Mouse (Mus musculus) ES-CJ7 (cell line): ENCODE measurements at regions not wholly inside any gene's neighbourhood (a gene's known extent, or its start where the extent isn't known, plus 50 kb on each side); places are given as distances from the start of the nearest gene placed in this dataset.

ENCODE experiments used
- DNase-seq: peaks from one replicate; pipeline ENCODE4 v3.0.0; 2011; ENCODE audit warnings: low read depth, low spot score

GRCm38 (mm10) chr3:78901838-78902484, 384.4 kb downstream of the Rapgef2 start:
- DNase-seq: no peak

- no peak for DNase-seq
Measured at GRCm38 (mm10) chr3:78901016-78901837, 385.1 kb downstream of the Rapgef2 start.

- no peak for DNase-seq
Measured at GRCm38 (mm10) chr3:78899446-78900230, 386.7 kb downstream of the Rapgef2 start.

GRCm38 (mm10) chr3:78889326-78889725, 397.0 kb downstream of the Rapgef2 start:
- no peak for DNase-seq

- DNase-seq: no peak
Measured at GRCm38 (mm10) chr3:78884715-78885114, 401.6 kb downstream of the Rapgef2 start.

- DNase-seq: no peak
Measured at GRCm38 (mm10) chr3:78884029-78884428, 402.3 kb downstream of the Rapgef2 start.

- no peak for DNase-seq
Measured at GRCm38 (mm10) chr3:78880072-78880471, 406.2 kb downstream of the Rapgef2 start.

- no peak for DNase-seq
Measured at GRCm38 (mm10) chr3:78877323-78877722, 409.0 kb downstream of the Rapgef2 start.

GRCm38 (mm10) chr3:78866896-78867295, 419.4 kb downstream of the Rapgef2 start:
- no peak for DNase-seq

GRCm38 (mm10) chr3:78866083-78866726, 420.1 kb downstream of the Rapgef2 start:
- no peak for DNase-seq

- DNase-seq: no peak
Measured at GRCm38 (mm10) chr3:78863005-78863404, 423.3 kb downstream of the Rapgef2 start.

GRCm38 (mm10) chr3:78846617-78847318, 439.5 kb downstream of the Rapgef2 start:
- DNase-seq: no peak

- no peak for DNase-seq
Measured at GRCm38 (mm10) chr3:78841173-78841572, 445.1 kb downstream of the Rapgef2 start.

GRCm38 (mm10) chr3:78836824-78837223, 449.5 kb downstream of the Rapgef2 start:
- no peak for DNase-seq

- peak; percentile 22 for DNase-seq
Measured at GRCm38 (mm10) chr3:78825505-78825904, 460.8 kb downstream of the Rapgef2 start.

- no peak for DNase-seq
Measured at GRCm38 (mm10) chr3:78812425-78812824, 473.9 kb downstream of the Rapgef2 start.

- DNase-seq: no peak
Measured at GRCm38 (mm10) chr3:78810431-78811152, 475.7 kb downstream of the Rapgef2 start.

GRCm38 (mm10) chr3:78803176-78803575, 483.1 kb downstream of the Rapgef2 start:
- no peak for DNase-seq

- peak; percentile 70 for DNase-seq
Measured at GRCm38 (mm10) chr3:78795951-78796455, 490.3 kb downstream of the Rapgef2 start.

GRCm38 (mm10) chr3:78792440-78793057, 493.8 kb downstream of the Rapgef2 start:
- DNase-seq: peak; percentile 28
